Mouse (Mus musculus): ENCODE measurements around the gene Enoph1. TPM values are rescaled to one million over a fixed set of nuclear protein-coding genes. Genes with fewer than 3 reads are reported as not detected.
A peak's percentile ranks its signal among the peaks of the same experiment; 100 is the strongest.

Gene Enoph1
- polyA plus RNA-seq, 1 experiment from 2014 or later, result 59.0 TPM

DNA sequence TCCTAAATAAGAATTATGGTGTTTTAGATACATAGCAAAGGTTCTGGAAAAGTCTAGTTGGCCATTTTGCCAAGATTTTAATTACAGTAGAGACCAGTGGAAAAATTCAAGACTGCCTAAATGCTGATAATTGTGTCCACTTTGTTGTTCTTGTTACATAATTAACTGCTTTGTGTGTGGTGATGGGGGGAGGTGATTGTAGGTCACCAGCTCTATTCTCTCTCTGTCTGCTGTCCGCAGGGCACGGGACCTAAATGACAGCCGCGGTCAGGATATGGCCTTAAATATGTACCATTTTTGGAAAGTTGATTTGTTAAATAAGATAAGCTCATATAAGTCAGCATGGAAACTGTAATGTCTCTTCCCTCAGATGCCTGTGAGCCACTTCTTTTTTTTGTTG, 1.5 kb downstream of the Enoph1 start:
- no peak overlapping the region for H3K9ac ChIP-seq (replicated peaks; ENCODE audit: low read length)
- no peaks in the 10 kb centered on the region; the same call in 1 of the 2 replicates for H3K36me3 ChIP-seq (replicated peaks; ENCODE audit: control insufficient read depth, insufficient read depth, low read depth, low read length)
- no peaks in the 10 kb centered on the region for H3K9me3 ChIP-seq (replicated peaks; ENCODE audit: control insufficient read depth, low read length)
- no peak overlapping the region for H3K4me2 ChIP-seq (ENCODE audit: low read depth, low read length)
- no peak for ATAC-seq (replicated peaks; ENCODE audit: insufficient number of reproducible peaks, low FRiP score, low TSS enrichment, low read depth)
- no peaks in the 10 kb centered on the region for H3K27me3 ChIP-seq (ENCODE audit: control insufficient read depth, insufficient read depth, low read length)
- H3K27ac ChIP-seq (replicated peaks; ENCODE audit: low read depth, low read length), result no peak overlapping the region
- H3K4me1 ChIP-seq (ENCODE audit: control insufficient read depth, insufficient read depth, low read length), result no peaks in the 10 kb centered on the region
- WGBS, result 71% methylated on average over 4 of the region's 4 CpGs
- DNase-seq (ENCODE audit: low spot score), result no peak
- no peak overlapping the region for H3K4me3 ChIP-seq (ENCODE audit: low read depth, low read length)

DNA sequence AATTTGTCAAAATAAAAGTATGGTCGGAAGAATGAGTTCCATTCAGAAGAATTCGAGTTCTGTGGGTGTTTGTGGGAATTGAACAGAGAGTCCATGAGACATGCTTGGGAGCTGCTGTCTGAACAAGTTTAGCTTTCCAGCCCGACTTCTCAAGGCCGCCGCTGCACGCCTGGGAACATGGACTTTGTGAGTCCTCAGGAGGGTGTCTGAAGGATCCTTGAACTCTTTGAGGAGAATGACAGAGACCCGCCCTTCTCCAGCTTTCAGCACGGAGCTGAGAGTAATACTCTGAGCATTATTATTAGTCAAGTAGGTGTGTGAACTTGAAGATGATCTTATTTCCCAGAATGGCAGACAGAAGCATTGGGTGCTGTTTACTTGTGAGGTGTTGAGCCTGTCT, 2.7 kb downstream of the Enoph1 start:
- H3K4me2 ChIP-seq (ENCODE audit: low read depth, low read length), result no peak overlapping the region
- H3K4me1 ChIP-seq (ENCODE audit: control insufficient read depth, insufficient read depth, low read length), result no peaks in the 10 kb centered on the region
- 91% methylated on average over 8 of the region's 8 CpGs for WGBS
- no peak overlapping the region for H3K9ac ChIP-seq (replicated peaks; ENCODE audit: low read length)
- ATAC-seq (replicated peaks; ENCODE audit: insufficient number of reproducible peaks, low FRiP score, low TSS enrichment, low read depth) (no peak), DNase-seq (ENCODE audit: low spot score) (no peak)
- no peak overlapping the region for H3K4me3 ChIP-seq (ENCODE audit: low read depth, low read length)
- no peaks in the 10 kb centered on the region for H3K27me3 ChIP-seq (ENCODE audit: control insufficient read depth, insufficient read depth, low read length)
- no peaks in the 10 kb centered on the region for H3K9me3 ChIP-seq (replicated peaks; ENCODE audit: control insufficient read depth, low read length)
- no peaks in the 10 kb centered on the region for H3K36me3 ChIP-seq (replicated peaks; ENCODE audit: control insufficient read depth, insufficient read depth, low read depth, low read length)
- no peak overlapping the region for H3K27ac ChIP-seq (replicated peaks; ENCODE audit: low read depth, low read length)

DNA sequence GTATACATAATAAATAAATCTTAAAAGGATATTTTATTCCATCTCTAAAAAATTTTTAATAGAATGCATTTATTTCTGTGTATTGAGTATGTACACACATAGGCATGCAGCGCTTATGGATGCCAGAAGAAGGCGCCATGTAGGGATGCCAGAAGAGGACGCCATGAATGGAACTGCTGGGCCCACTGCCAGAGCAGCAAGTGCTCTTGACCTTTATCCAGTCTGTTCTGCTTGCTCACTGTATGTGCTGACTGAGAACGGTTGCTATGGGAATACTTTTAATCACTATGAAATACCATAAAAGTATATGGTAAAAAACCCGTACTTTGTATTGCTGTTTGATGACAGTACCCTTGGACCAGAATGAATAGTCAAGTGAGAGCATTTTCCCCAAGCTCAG, 3.6 kb downstream of the Enoph1 start:
- DNase-seq (ENCODE audit: low spot score) (no peak), ATAC-seq (replicated peaks; ENCODE audit: insufficient number of reproducible peaks, low FRiP score, low TSS enrichment, low read depth) (no peak)
- no peaks in the 10 kb centered on the region for H3K27me3 ChIP-seq (ENCODE audit: control insufficient read depth, insufficient read depth, low read length)
- H3K9me3 ChIP-seq (replicated peaks; ENCODE audit: control insufficient read depth, low read length), result no peaks in the 10 kb centered on the region
- H3K4me2 ChIP-seq (ENCODE audit: low read depth, low read length), result no peak overlapping the region
- no peak overlapping the region for H3K4me3 ChIP-seq (ENCODE audit: low read depth, low read length)
- 93% methylated on average over 5 of the region's 5 CpGs for WGBS
- H3K27ac ChIP-seq (replicated peaks; ENCODE audit: low read depth, low read length), result no peak overlapping the region
- no peak overlapping the region for H3K9ac ChIP-seq (replicated peaks; ENCODE audit: low read length)
- no peaks in the 10 kb centered on the region for H3K4me1 ChIP-seq (ENCODE audit: control insufficient read depth, insufficient read depth, low read length)
- H3K36me3 ChIP-seq (replicated peaks; ENCODE audit: control insufficient read depth, insufficient read depth, low read depth, low read length), result no peaks in the 10 kb centered on the region

DNA sequence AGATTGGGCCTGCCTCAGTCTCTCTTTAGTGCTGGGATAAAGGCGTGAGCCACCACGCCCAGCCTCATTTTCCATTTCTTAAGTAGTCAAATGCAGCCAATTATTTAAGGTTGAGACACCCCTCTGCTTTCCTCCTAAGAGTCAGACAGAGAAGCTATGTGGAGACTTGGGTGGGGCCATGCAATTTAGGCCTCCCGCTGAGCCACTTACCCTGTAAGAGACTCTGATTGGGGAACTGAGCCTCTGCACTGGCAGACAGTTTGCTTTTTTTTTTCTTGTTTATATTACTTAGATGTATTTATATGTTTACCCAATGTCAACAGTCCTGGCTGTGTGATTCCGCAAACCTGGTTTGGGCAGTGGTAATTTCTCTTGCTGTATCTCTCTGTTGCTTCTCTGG, 4.2 kb downstream of the Enoph1 start:
- Histone ChIP-seq H3K9ac (replicated peaks; ENCODE audit: low read length) (no peak overlapping the region), H3K27me3 (ENCODE audit: control insufficient read depth, insufficient read depth, low read length) (no peaks in the 10 kb centered on the region), H3K9me3 (replicated peaks; ENCODE audit: control insufficient read depth, low read length) (no peaks in the 10 kb centered on the region), H3K4me2 (ENCODE audit: low read depth, low read length) (no peak overlapping the region), H3K4me3 (ENCODE audit: low read depth, low read length) (no peak overlapping the region), H3K36me3 (replicated peaks; ENCODE audit: control insufficient read depth, insufficient read depth, low read depth, low read length) (no peaks in the 10 kb centered on the region), H3K27ac (replicated peaks; ENCODE audit: low read depth, low read length) (no peak overlapping the region), H3K4me1 (ENCODE audit: control insufficient read depth, insufficient read depth, low read length) (no peaks in the 10 kb centered on the region)
- ATAC-seq (replicated peaks; ENCODE audit: insufficient number of reproducible peaks, low FRiP score, low TSS enrichment, low read depth) (no peak), DNase-seq (ENCODE audit: low spot score) (no peak)
- 87% methylated on average over 4 of the region's 4 CpGs for WGBS

DNA sequence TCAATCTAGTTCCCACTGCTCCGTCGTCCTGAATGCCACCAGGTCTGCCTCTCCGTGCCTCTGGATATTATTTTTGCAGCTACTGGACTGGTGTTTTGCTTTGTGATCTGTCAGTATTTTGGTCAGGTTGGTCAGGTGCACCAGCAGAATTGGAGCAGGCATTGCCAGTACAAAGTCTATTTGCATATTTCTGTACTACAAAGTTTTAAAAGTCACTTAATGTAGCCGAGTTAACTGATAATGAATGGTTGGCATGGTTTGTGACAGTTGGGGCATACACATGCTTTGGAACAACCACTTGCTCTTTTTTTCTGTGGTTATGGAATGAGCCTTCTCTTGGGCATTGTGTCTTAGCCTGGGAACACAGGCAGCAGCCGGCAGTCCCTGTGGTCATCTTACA, 4.8 kb downstream of the Enoph1 start:
- H3K4me3 ChIP-seq (ENCODE audit: low read depth, low read length), result no peak overlapping the region
- no peak overlapping the region for H3K9ac ChIP-seq (replicated peaks; ENCODE audit: low read length)
- no peaks in the 10 kb centered on the region for H3K9me3 ChIP-seq (replicated peaks; ENCODE audit: control insufficient read depth, low read length)
- ATAC-seq (replicated peaks; ENCODE audit: insufficient number of reproducible peaks, low FRiP score, low TSS enrichment, low read depth) (no peak), DNase-seq (ENCODE audit: low spot score) (no peak)
- no peak overlapping the region for H3K4me2 ChIP-seq (ENCODE audit: low read depth, low read length)
- no peaks in the 10 kb centered on the region for H3K4me1 ChIP-seq (ENCODE audit: control insufficient read depth, insufficient read depth, low read length)
- H3K27ac ChIP-seq (replicated peaks; ENCODE audit: low read depth, low read length), result no peak overlapping the region
- H3K27me3 ChIP-seq (ENCODE audit: control insufficient read depth, insufficient read depth, low read length), result no peaks in the 10 kb centered on the region
- 85% methylated on average over 5 of the region's 5 CpGs for WGBS
- no peaks in the 10 kb centered on the region for H3K36me3 ChIP-seq (replicated peaks; ENCODE audit: control insufficient read depth, insufficient read depth, low read depth, low read length)

DNA sequence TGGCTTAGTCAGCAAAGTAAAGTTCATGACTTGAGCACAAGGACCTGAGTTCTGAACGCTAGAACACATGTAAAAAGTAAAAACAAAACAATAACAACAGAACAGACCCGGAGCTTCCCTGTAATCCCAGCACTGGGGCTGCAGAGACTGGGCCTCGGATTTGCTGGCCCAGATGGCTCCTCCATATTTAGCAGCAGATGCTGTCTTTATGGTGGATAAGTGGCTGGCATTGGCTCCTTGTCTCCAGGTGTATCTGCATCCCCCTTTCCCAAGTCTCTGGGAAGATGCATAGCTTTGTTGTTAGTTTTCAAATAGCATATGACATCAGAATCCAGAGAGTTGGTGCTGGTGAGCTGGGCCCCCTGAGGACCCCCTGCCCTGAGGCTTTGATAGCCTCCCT, 6.3 kb downstream of the Enoph1 start:
- no peak overlapping the region for H3K4me2 ChIP-seq (ENCODE audit: low read depth, low read length)
- 75% methylated on average over 3 of the region's 3 CpGs for WGBS
- H3K36me3 ChIP-seq (replicated peaks; ENCODE audit: control insufficient read depth, insufficient read depth, low read depth, low read length), result no peaks in the 10 kb centered on the region
- H3K27me3 ChIP-seq (ENCODE audit: control insufficient read depth, insufficient read depth, low read length), result no peaks in the 10 kb centered on the region
- H3K27ac ChIP-seq (replicated peaks; ENCODE audit: low read depth, low read length), result no peak overlapping the region
- no peaks in the 10 kb centered on the region for H3K4me1 ChIP-seq (ENCODE audit: control insufficient read depth, insufficient read depth, low read length)
- no peak overlapping the region for H3K4me3 ChIP-seq (ENCODE audit: low read depth, low read length)
- DNase-seq (ENCODE audit: low spot score) (no peak), ATAC-seq (replicated peaks; ENCODE audit: insufficient number of reproducible peaks, low FRiP score, low TSS enrichment, low read depth) (no peak)
- no peak overlapping the region for H3K9ac ChIP-seq (replicated peaks; ENCODE audit: low read length)
- H3K9me3 ChIP-seq (replicated peaks; ENCODE audit: control insufficient read depth, low read length), result no peaks in the 10 kb centered on the region

DNA sequence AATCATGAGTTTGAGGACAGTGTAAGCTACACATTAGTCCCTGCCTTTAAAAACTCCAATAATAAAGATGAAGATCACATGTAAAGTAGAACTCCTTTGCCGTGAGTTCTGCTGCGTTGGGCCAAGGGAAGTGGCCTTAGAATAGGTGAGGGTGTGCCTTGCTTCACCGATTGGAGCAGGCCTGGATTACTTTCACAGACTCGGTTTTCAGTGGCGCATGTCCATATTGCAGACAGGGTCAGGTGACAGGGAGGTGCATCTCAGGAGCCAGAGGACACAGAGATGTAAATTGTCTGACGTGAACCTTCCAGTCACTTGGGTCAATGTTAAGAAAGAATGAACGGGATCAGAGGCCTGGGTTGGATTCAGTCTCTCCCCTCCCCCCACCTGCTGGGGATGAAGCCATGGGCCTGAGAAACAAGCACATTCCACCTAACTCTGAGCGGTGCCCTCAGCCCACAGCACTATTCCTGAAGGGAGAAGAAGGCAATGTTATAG, 7.4 kb downstream of the Enoph1 start:
- Histone ChIP-seq H3K9ac (replicated peaks; ENCODE audit: low read length) (no peak overlapping the region), H3K27me3 (ENCODE audit: control insufficient read depth, insufficient read depth, low read length) (no peaks in the 10 kb centered on the region), H3K27ac (replicated peaks; ENCODE audit: low read depth, low read length) (no peak overlapping the region), H3K4me1 (ENCODE audit: control insufficient read depth, insufficient read depth, low read length) (no peaks in the 10 kb centered on the region), H3K36me3 (replicated peaks; ENCODE audit: control insufficient read depth, insufficient read depth, low read depth, low read length) (no peaks in the 10 kb centered on the region), H3K4me3 (ENCODE audit: low read depth, low read length) (no peak overlapping the region), H3K4me2 (ENCODE audit: low read depth, low read length) (no peak overlapping the region), H3K9me3 (replicated peaks; ENCODE audit: control insufficient read depth, low read length) (no peaks in the 10 kb centered on the region)
- ATAC-seq (replicated peaks; ENCODE audit: insufficient number of reproducible peaks, low FRiP score, low TSS enrichment, low read depth) (no peak; the same call in 1 of the 2 replicates), DNase-seq (ENCODE audit: low spot score) (no peak)
- 60% methylated on average over 8 of the region's 8 CpGs for WGBS

DNA sequence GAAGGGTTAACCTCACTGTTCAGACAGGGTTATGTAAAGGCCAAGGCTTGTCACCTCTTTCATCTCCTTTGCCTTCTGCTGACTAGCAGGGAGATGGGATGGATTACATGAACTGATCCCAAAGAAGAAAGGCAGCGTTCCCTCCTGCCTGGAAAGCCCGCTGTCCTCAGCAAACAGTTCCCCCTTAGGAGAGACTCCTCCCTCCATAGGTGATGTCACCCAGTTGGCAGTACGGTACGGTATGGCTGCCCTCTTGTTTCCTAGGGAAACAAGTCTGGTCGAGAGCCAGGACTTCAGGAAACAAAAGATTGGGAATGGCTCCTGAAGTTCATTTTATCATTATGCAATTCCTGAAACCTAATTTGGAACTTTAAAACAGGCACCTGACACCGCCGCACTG, 8.1 kb downstream of the Enoph1 start:
- DNase-seq (ENCODE audit: low spot score) (no peak), ATAC-seq (replicated peaks; ENCODE audit: insufficient number of reproducible peaks, low FRiP score, low TSS enrichment, low read depth) (0 out of 2 replicates have a peak, but pooled peaks have one; percentile 60)
- Histone ChIP-seq H3K4me1 (ENCODE audit: control insufficient read depth, insufficient read depth, low read length) (no peaks in the 10 kb centered on the region), H3K27me3 (ENCODE audit: control insufficient read depth, insufficient read depth, low read length) (no peaks in the 10 kb centered on the region), H3K4me3 (ENCODE audit: low read depth, low read length) (no peak overlapping the region), H3K27ac (replicated peaks; ENCODE audit: low read depth, low read length) (no peak overlapping the region), H3K4me2 (ENCODE audit: low read depth, low read length) (no peak overlapping the region), H3K36me3 (replicated peaks; ENCODE audit: control insufficient read depth, insufficient read depth, low read depth, low read length) (no peaks in the 10 kb centered on the region), H3K9ac (replicated peaks; ENCODE audit: low read length) (no peak overlapping the region), H3K9me3 (replicated peaks; ENCODE audit: control insufficient read depth, low read length) (no peaks in the 10 kb centered on the region)
- 72% methylated on average over 7 of the region's 7 CpGs for WGBS
